Mouse (Mus musculus): Measurements from ENCODE around the gene Gm44511.
"Not testable (repeated sequence)": the region's sequence is repeated elsewhere in the genome, so short reads cannot be mapped to it uniquely, and the experiment has no call there.

Gm44511 gene

DNA sequence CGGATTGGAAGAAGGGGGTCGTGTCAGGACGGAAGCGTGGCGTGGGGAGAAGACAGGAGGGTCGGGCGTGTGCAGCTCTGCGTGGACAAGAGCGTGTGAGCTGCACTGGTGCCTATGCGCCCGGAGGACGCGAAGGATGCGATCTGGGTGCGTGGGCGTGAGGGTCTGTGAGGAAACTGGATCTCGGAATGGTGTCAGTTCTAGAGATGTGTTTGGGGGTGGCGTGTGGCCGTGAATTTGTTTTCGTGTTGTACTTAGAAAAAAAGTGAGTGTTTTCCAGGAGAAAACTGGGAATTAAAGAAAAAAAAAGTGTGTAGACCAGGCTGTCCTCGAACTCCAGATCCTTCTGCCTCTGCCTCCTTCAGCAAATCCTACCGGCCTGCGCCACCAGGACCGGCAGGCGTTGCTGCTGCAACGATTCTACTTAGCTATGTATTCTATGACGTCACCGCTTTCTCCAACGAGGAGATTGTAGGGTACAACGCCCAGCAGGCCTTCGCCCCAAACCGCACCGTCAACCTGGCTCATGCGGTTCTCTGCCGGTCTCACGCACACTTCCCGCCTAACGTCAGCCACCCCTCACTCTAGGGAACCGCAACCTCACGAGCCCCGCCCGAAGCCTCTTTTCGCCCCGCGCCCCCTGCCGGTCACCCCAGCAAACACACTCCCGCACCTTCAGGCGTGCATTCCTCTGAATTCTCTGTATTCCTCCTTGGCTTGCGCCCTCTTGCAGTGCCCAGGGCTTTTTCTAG is 26.8 kb downstream of the Gm44511 start:
- DNase-seq, result peak; percentile 92

DNA sequence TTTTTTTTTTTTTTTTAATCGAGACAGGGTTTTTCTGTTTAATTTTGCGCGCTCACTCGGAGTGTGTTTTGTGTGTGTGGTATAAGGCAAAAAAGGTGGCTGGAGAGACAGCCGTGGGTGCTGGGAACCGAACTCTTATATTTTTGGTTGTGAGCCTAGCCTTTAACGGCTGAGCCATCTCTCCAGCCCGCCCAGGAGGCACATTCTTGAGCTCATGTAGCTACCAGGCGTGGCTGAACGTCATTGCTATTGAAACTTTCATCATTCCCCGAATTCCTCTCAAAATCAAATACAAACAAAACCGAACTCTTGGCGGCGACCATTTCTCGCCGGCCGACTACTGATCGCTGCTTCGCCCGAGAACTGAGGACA is 27.4 kb downstream of the Gm44511 start:
- peak; percentile 86 for DNase-seq

DNA sequence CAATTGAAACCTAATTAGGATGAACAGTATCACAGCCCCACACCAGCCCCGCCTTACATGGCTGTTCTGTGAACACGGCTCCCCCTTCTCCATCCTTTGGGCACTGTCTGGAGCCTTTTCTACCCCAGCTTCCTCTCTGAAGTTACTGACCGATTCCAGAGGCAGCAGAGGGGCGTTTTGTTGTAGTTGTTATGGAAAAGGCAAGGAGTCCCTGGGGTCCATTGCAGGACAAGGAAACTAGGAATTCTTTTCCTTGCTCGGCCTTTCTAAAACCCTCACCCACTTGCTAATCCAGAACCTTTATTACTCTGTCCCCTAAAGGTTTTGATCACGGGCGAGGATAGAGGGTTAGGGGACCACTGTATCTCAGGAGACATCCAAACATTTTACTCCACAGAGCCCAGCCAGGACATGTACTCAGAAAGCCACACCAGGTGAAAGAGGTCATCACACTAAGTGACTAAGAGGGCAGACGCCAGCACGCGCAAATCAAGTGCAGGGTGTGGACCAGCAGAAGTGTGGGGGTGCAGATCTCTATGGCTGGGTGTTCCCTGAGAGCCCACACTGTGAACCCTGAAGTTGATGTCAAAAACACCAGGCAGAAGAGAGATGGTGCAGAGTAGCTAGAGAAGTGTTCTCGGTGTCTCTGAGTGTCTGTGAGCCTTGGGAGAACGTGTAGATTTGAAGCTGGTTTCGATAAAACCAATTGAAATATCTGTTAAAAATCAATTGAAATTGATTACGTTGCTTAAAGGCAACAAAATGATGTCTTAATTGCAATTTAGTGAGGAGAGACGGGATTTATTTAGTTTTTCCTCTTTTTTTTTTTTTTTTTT is 28.0 kb downstream of the Gm44511 start:
- no peak for DNase-seq

DNA sequence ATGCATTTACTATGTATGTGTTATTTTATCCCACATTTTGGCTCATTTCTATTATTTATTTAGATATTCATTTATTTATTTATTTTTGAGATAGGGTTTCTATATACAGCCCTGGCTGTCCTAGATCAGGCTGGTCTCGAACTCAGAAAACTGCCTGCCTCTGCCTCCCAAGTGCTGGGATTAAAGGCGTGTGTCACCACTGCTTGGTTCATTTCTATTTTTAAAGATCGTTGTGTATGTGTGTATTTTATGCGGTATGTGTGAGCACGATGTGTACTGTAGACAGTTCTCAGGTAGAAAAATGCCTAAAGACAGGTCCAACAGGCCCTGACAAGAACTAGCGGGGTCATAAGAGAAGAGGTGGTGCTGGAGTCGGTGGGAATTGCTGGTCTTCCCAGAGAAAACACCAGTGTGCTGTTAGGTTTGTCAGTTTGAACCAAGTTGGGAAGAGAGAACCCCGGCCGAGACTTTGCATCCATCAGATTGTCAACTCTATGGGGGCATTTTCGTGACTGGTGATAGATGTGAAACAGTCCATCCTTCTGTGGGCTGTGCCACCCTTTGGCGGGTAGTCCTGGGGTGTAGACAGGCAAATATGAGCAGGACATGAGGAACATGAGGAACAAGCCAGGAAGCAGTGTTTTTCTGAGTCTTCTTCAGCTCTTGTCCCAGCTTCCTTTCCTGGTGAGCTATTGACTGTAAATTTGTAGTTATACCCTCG is 28.8 kb downstream of the Gm44511 start:
- no peak for DNase-seq

DNA sequence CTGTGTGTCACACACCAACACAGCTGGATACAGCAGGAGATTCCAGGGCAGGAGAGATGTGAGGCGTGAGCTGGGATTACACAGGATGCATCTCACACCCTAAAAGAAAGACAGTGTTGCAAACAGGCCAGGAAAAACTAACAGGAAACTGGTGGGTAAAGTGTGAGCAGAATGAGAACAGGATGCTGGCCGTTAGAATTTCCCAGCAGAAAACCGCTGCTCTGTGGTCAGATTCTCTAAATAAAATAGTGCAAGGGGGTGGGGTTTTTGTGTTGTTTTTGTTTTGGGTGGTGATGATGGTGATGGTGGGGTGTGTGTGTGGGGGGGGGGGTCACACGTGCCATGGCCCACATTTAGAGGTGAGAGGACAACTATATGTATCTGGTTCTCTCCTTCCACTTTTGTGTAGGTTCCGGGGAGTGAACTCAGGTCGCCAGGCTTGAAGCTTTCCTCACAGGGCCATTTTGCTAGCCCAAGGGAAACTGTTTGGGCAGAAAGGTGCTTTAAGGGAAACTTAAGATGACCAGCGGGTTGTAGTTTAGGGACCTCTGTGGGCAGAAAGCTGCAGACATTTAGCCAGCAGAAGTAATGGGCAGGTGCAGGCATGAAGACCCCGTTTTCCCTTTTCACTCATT is 29.7 kb downstream of the Gm44511 start:
- no peak for DNase-seq

DNA sequence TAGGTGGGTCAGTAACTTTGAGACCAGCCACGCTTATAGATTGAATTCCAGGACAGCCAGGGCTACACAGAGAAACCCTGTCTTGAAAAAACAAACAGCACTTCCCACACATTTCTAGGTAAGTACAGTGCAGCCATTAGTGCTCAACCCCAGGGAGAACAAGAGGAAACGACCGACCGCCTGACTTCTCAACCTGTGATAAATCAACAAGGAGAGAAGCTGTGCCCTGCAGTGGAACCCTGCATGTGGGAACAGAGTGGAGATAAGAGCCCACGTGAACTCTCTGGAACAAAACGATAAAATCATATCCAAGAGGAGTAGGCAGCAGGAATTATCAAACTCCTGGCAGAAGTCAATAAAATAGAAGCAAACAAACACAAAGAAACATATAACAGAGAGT is 32.4 kb downstream of the Gm44511 start:
- DNase-seq, result no peak

DNA sequence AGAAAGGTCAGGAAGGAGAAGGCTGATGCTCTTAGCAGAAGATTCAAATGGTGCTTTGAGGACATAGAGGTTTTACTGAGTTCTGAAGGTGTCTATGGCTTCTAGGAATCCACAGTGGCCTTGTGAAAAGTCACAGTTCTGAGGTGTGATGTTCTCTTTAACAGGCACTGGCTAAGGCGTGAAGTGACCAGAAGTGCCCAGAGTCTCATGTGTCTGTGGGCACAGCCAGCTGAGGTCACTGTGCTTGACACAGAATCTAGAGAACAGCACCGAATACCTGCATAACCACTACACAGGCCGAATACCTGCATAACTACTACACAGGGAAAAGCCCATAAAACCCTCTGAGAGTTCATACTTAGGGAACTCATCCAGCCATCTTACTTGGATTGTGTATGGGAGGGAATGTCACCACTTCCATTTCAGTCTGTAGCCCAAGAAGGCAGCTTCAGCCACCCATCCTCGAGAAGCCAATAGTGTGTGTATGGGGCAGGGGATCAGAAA is 35.6 kb downstream of the Gm44511 start:
- not testable (repeated sequence) for DNase-seq

DNA sequence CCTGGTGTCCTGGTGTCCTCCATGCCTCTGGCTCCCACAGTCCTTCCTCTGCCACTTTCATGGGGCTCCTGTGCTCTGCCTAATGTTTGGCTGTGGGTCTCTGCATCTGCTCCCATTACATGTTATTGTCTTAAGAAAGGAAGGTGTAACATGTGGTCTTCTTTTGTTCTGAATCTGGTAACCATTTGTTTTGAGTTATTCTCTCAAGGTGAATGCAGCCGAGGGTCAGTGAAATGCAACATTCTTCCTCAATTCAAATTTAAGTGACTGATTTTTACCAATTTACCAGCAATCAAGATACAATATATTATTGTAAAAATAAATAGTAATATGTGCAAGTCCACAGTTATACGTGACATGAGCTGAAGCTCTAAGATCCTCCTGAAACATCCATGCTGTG is 37.0 kb downstream of the Gm44511 start, which contains the start of gene Klrb1c:
Gene Klrb1c (minus strand): TSS at position 101 of the 400 bp plus-strand sequence.
- DNase-seq, result no peak

DNA sequence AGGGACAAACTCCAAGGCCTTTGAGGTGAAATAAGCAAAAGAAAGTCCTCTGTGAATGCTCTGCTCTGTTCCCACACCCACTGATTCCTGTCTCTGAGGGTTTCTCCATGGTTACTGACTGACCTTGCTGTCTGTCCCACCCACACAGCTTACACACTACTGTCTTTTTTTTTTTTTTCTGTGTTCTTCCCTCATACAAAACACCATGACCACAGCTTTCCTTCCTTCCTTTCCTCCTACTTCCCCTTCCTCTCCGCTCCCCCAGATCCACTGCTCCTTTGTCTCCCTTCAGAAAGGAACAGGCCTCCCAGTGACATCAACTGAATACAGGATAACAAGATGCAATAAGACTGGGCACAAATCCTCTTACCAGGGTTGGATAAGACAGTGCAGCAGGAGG is 37.6 kb downstream of the Gm44511 start:
- DNase-seq, result no peak

DNA sequence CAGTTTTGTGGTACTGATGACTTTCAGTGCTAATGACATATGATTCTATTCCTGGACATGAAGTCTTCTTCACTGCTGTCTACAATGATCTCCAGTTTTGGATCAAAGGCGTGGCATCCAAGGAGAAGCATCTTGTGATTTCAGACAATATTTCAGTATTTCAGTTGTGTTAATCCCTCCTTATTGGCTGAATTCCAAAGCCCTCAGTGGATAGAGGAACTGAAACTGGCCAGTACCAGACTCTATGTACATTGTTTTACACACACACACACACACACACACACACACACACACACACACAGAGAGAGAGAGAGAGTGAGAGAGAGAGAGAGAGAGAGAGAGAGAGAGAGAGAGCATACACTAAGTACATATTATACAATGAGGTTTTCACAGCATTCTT is 39.7 kb downstream of the Gm44511 start:
- not testable (repeated sequence) for DNase-seq

DNA sequence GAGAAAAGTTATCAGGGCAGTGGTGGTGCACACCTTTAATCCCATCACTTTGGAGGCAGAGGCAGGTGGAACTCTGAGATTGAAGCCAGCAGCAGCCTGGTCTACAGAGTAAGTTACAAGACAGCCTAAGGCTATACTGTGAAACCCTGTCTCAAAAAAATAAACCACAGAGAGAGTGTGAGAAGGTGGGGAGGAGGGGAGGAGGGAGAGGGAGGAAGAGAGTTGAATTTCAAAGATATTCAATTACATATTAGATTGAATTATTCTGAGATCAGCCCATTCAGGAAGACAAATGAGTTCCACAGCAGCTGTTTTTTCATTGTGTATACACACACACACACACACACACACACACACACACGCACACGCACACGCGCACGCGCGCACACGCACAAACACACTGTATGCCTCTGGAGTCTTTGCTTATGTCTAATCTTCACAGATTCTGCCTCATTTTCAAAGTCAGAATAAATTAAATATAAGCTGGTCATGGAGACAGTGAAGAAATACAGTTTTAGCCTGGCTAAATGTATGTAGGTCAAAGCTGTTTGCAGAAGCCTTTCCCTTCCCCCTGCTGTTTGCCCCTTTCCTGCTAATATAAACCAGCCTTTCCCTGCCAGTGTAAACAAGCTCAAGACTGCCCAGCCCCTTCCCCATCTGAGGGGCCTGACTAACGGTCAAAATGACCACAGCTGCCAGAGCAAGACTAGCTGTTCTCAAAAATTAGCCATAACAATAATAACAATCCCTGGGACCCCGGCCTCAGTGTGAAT is 56.4 kb downstream of the Gm44511 start:
- no peak for DNase-seq

DNA sequence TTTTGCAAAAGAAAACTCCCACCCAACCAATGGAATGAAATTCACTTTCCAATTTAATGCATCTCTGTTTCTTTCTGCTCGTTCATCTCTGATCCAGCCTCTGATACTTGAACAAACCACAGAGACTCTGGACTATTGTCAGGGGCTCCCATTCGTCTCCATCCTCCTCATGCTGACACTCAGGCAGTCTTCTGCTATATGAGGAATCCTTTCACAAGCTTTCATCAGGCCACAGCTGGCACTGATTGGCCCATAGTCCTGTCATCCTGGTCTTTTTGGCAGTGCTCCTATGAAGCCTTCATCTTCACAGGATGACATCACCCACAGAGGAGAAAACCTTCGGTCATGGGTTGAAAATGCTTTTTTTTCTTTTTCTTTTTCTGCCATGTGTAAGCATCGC is 58.1 kb downstream of the Gm44511 start:
- no peak for DNase-seq

DNA sequence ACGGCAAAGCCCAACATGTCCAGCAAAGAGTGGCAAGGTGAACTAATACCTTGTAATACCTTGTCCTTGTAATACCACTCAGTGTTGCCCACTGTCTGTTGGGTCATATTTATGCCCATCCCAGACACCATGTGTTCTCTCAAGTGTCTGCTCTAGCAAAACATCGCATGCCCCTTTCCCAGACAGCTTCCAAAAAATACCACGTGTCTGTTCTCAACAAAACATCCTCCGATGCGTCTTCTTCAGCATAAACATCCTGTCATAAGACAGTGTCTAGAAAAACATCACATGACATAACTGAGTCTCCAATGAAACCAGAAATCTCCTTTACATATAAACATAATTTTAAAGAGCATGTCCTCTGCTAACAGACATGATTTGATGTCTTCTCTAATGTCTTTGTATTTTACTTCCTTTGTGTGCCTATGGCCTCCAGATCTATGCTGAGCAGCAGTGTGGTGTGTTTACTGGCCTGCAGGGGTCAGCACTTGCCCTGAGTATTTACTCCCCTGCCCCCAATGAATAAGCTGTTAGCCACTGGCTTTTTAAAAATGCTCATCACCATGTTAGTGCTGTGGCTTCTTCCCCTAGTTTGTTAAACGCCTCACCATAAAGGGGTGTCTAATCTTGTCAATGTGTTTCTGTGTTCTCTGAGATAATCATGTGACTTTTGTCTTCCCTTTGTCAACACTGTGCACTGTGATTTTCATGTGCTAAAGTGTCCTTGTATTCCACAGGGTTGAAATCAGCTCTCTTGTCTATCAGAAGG is 59.4 kb downstream of the Gm44511 start:
- peak; percentile 62 for DNase-seq

DNA sequence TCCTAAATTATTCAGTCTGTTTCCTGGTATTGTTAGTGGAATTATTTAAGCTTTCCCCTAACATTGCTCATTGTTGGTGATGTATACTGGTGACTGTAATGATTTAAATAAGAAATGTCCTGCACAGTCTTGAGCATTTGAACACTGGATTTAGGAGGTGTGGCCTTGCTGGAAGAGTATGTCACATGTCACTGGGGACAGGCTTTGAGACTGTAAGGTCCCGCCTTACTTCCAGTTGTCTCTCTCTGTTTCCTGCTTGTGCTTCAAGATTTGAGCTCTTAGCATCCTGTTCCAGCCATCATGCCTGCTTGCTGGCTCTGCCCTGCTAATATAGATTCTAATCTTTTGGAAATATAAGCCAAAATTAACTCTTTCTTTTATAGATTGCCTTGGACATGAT is 60.9 kb downstream of the Gm44511 start:
- DNase-seq, result no peak

DNA sequence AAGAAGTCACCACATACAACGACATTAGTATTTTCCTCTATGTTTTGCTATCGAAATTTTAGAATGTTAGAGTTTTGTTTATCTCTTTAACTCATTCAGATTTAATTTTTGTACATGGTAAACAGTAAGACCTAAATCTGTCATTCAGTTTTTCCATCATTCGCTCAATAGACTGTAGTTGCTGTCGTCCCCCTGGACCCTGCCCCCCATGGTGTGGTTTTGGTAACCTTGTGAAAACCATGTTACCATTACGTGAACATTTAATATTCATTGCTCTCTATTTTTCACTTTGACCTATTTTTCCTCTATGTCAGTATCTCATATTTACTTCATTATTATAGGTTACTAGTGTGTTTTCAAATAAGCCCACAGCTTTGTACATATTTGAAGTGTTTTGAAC is 61.5 kb downstream of the Gm44511 start:
- no peak for DNase-seq

DNA sequence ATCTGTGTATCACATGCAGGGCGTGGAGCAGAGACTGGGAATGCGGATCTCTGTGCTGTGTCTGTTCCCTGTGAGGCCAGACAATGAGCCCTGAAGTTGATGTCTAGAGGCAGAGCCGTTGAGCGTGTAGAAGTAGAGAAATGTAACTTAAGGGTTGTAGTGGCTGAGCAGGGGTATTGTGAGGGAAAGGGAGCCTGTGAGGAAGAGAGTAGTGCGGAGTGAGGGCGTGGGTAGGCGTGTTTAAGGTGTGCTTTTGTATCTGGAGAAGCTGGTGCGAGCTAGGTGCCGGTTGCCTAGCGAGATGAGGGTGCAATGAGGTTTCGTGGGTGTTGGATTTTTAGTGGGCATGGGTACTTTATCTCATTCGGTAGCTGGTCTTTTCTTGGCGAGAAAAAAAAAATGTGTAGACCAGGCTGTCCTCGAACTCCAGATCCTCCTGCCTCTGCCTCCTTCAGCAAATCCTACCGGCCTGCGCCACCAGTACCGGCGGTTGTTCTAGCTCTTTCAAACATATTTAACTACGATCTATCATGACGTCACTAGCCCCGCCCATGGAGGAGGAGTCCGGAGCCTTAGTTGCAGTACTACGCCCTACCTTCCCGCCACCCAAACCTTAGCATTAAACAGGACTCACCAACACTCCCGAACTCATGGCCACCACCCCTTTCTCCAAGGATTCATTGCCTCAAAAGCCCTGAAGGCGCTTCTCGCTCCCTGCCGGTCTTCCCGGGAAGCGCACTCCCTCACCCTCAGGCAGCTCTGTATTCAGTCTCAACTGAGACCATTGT is 62.2 kb downstream of the Gm44511 start:
- peak; percentile 94 for DNase-seq

DNA sequence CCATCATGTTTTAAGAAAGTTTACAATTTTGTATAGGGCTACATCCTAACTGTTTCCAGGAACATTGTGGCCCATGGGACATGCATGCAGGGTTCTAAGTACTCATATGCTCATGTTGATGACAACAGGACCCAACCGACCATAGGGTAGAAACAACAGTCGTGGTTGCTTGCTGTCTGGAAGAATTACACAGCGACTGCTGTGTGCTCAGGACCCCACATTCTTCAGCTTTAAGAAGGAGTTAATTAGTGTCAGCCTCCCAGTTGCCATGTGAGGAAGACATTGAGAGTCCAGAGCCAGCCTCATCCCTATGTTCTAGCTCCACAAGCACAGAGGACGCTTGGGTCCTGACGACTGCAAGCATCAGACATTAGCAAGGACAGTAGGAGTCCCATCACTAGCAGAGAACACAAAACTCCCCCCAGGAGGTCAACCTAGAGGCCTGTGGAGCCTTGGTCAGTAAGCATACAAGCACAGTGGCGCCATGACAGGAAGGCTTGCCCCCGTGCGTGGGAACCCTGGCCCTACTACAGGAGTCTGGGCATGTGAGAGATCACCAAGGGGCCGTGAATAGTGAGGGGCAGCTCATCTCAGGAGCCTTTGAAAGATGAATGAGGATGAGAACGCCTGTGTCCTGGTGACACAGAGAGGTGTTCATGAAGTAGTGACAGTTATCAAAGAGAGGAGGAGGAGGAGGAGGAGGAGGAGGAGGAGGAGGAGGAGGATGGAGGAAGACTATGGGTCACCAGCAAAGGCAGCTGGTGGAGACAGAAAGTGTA is 63.0 kb downstream of the Gm44511 start:
- DNase-seq, result not testable (repeated sequence)

DNA sequence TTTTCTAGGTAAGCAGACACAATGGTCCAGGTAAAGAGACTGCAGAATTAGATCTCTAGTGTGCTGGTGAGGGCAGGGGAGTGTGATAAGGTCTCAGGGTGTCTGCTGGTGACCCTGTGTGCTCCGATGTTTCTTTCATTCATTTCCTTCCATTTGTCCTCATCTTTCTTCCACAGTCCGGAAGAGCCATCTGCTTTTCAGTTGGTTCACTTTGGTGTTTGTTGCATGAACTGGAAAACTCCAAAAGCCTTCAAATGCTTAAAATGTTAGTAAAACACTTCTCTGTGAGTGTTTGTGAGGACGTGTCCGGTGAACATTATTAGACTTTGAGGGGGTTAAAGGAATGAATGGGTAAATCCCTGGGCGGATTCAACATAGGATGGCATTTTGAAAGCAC is 65.0 kb downstream of the Gm44511 start:
- no peak for DNase-seq

DNA sequence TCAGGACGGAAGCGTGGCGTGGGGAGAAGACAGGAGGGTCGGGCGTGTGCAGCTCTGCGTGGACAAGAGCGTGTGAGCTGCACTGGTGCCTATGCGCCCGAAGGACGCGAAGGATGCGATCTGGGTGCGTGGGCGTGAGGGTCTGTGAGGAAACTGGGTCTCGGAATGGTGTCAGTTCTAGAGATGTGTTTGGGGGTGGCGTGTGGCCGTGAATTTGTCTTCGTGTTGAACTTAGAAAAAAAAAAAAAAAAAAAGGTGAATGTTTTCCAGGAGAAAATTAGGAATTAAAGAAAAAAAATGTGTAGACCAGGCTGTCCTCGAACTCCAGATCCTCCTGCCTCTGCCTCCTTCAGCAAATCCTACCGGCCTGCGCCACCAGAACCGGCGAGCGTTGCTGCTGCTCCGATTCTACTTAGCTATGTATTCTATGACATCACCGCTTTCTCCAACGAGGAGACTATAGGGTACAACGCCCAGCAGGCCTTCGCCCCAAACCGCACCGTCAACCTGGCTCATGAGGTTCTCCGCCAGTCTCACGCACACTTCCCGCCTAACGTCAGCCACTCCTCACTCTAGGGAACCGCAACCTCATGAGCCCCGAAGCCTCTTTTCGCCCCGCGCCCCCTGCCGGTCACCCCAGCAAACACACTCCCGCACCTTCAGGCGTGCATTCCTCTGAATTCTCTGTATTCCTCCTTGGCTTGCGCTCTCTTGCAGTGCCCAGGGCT is 65.5 kb downstream of the Gm44511 start:
- DNase-seq, result peak; percentile 94

Data from kidney, adult 18-20 months (tissue).